Mouse (Mus musculus): Measurements from ENCODE around the gene Hpse. TPM values are rescaled to one million over a fixed set of nuclear protein-coding genes. Genes with fewer than 3 reads are reported as not detected.

The Hpse gene
- total RNA-seq (2023): 10 to 100 TPM; 17.7 to 22.6 TPM

GRCm38 (mm10) chr5:100719235-100720088 lies at the start of gene Hpse:
TSS of gene Hpse (minus strand) at chr5:100719716.

GRCm38 (mm10) chr5:100674711-100675376 lies 44.7 kb downstream of the Hpse start, which contains the start of gene Coq2:
TSS of gene Coq2 (minus strand) at chr5:100675140.

Other genes with a start within 250 kb of the Hpse start
- gene Lin54, start 219.1 kb downstream of the Hpse start, total RNA-seq (2023): 10 to 100 TPM; 35.6 to 36.4 TPM
- gene Cops4, start 201.4 kb downstream of the Hpse start, total RNA-seq (2023): 10 to 100 TPM; 29.5 to 33.4 TPM
- gene Plac8, start 147.5 kb downstream of the Hpse start, total RNA-seq (2023): 100 to 1,000 TPM; 610 to 718 TPM
- 10 to 100 TPM; 15.5 to 16.6 TPM for gene Coq2, start 44.6 kb downstream of the Hpse start, total RNA-seq (2023)
- 1 to 10 TPM; 8.0 to 9.8 TPM for gene Helq, start 78.9 kb upstream of the Hpse start, total RNA-seq (2023)
- 10 to 100 TPM; 60.3 to 70.1 TPM for gene Mrps18c, start 78.9 kb upstream of the Hpse start, total RNA-seq (2023)
- gene Abraxas1, start 101.2 kb upstream of the Hpse start, total RNA-seq (2023): 1 to 10 TPM; 2.7 to 8.7 TPM
- 10 to 100 TPM; 13.1 to 17.1 TPM for gene Gpat3, start 126.0 kb upstream of the Hpse start, total RNA-seq (2023)

Data from neutrophil, adult 83 days (primary cell).